Mouse (Mus musculus): ENCODE results near the gene Omp. TPM values are rescaled to one million over a fixed set of nuclear protein-coding genes. Genes with fewer than 3 reads are reported as not detected.
A peak's percentile ranks its signal among the peaks of the same experiment; 100 is the strongest.

The Omp gene
- polyA plus RNA-seq, 1 experiment from 2014 or later, result 0.25 TPM

DNA sequence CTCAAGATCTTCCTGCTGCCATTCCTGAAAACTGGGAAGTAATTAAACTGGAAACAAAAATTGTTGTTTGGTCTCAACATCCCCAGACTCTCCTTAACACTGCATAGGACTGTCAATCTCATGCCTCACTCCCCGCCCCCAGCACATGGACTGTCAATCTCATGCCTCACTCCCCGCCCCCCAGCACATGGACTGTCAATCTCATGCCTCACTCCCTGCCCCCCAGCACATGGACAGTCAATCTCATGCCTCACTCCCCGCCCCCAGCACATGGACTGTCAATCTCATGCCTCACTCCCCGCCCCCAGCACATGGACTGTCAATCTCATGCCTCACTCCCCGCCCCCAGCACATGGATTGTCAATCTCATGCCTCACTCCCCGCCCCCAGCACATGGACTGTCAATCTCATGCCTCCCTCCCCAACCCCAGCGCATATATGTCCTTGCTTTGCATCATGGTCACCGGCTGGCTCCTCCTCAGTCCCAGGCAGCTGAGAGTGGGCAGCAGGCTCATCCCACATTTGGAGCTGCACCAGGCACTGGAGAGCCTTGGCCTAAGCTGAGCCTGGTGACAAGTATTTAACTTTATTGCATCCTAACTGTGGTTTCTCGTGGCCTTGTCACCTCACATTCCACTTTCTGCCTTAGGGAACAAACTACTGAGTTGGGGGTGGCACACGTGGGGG, 3.6 kb upstream of the Omp start:
- no peak overlapping the region for H3K9ac ChIP-seq
- H3K27ac ChIP-seq, result no peak overlapping the region
- no peaks in the 10 kb centered on the region for H3K9me3 ChIP-seq
- ATAC-seq (ENCODE audit: low FRiP score, low read depth), result no peak
- H3K4me1 ChIP-seq, result peaks cover 25% of the 10 kb centered on the region
- H3K4me3 ChIP-seq, result no peak overlapping the region
- no peaks in the 10 kb centered on the region for H3K36me3 ChIP-seq
- no peak overlapping the region for H3K4me2 ChIP-seq (replicated peaks)
- no peaks in the 10 kb centered on the region for H3K27me3 ChIP-seq
- WGBS, result 65% methylated on average over 10 of the region's 10 CpGs

DNA sequence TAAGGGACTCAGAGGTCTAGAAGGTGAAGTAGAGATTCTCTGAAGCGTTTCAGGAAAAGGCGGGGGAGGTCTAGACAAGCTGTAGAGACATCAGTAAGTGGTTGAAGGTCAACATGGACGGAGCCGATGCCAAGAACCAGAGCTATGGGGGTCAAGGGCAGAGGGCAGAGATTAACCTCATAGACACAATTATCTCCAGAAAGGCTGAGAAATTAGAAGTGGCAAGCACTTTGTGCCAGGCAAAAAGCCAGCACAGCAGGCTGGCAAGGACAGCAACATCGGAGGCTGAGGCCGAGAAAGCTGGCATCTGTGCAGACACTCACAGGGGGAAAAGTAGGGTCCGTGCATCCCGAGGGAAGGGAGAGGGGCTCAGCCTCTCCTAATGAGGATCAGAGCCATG, 2.5 kb upstream of the Omp start:
- no peak overlapping the region for H3K27ac ChIP-seq

GRCm38 (mm10) chr7:98146447-98146845, 1.1 kb upstream of the Omp start:
- H3K4me3 ChIP-seq, result no peak overlapping the region
- H3K9me3 ChIP-seq, result no peaks in the 10 kb centered on the region
- no peak for ATAC-seq (ENCODE audit: low FRiP score, low read depth)
- H3K4me1 ChIP-seq, result peaks cover 14% of the 10 kb centered on the region
- 69% methylated on average over 8 of the region's 8 CpGs for WGBS
- no peaks in the 10 kb centered on the region for H3K27me3 ChIP-seq
- H3K27ac ChIP-seq, result no peak overlapping the region
- H3K9ac ChIP-seq, result no peak overlapping the region
- H3K36me3 ChIP-seq, result no peaks in the 10 kb centered on the region
- no peak overlapping the region for H3K4me2 ChIP-seq (replicated peaks)

More for the DNA sequence above, 2.5 kb upstream of the Omp start:
- no peaks in the 10 kb centered on the region for H3K27me3 ChIP-seq
- no peaks in the 10 kb centered on the region for H3K36me3 ChIP-seq
- H3K9ac ChIP-seq, result no peak overlapping the region
- WGBS, result 88% methylated on average over 8 of the region's 8 CpGs
- H3K9me3 ChIP-seq, result no peaks in the 10 kb centered on the region
- no peak overlapping the region for H3K4me2 ChIP-seq (replicated peaks)
- peaks cover 24% of the 10 kb centered on the region for H3K4me1 ChIP-seq
- no peak overlapping the region for H3K4me3 ChIP-seq
- no peak for ATAC-seq (ENCODE audit: low FRiP score, low read depth)

DNA sequence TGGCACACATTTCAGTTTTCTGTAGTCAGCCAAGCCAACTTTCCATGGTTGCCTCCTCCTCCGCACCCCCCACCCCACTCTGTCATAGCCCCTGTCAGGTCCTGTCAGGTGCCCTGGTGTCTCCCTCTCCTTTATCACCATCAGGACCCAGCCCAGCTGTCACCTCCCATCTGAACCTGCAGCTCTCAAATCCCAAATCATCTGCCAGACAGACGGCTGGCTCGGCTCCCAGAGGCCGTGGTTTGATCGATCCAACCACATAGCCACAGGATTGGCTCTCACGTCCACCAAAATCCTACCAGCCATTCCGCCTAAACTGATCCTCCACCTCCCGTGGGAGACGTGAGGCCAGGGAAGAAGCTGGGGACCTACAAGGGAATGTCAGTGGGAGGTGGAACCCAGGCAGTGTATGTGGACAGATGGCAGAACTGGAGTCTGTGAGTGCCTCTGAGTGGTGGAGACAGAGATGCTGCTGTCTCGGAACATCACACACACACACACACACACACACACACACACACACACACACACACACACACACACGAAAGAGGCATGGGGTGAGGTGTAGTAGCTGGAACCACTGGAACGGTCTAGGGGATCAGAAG, 642 bp upstream of the Omp start:
- H3K9me3 ChIP-seq, result no peaks in the 10 kb centered on the region
- no peak overlapping the region for H3K4me2 ChIP-seq (replicated peaks)
- H3K4me3 ChIP-seq, result no peak overlapping the region
- H3K4me1 ChIP-seq, result peaks cover 14% of the 10 kb centered on the region
- H3K36me3 ChIP-seq, result no peaks in the 10 kb centered on the region
- WGBS, result 79% methylated on average over 12 of the region's 12 CpGs
- no peak overlapping the region for H3K9ac ChIP-seq
- no peaks in the 10 kb centered on the region for H3K27me3 ChIP-seq
- no peak for ATAC-seq (ENCODE audit: low FRiP score, low read depth)
- no peak overlapping the region for H3K27ac ChIP-seq

GRCm38 (mm10) chr7:98142648-98143047, 2.7 kb downstream of the Omp start:
- Histone ChIP-seq H3K36me3 (no peaks in the 10 kb centered on the region), H3K9me3 (no peaks in the 10 kb centered on the region), H3K27me3 (no peaks in the 10 kb centered on the region), H3K4me2 (replicated peaks) (no peak overlapping the region), H3K27ac (no peak overlapping the region), H3K4me1 (peaks cover 12% of the 10 kb centered on the region), H3K4me3 (no peak overlapping the region), H3K9ac (no peak overlapping the region)
- WGBS, result 62% methylated on average over 3 of the region's 3 CpGs
- no peak for ATAC-seq (ENCODE audit: low FRiP score, low read depth)

- no peaks in the 10 kb centered on the region for H3K27me3 ChIP-seq
- no peak overlapping the region for H3K27ac ChIP-seq
- H3K4me3 ChIP-seq, result no peak overlapping the region
- H3K36me3 ChIP-seq, result no peaks in the 10 kb centered on the region
- no peak overlapping the region for H3K9ac ChIP-seq
- H3K9me3 ChIP-seq, result no peaks in the 10 kb centered on the region
- peaks cover 15% of the 10 kb centered on the region for H3K4me1 ChIP-seq
- ATAC-seq (ENCODE audit: low FRiP score, low read depth), result no peak
- WGBS, result 58% methylated on average over 8 of the region's 8 CpGs
- H3K4me2 ChIP-seq (replicated peaks), result no peak overlapping the region
Observed at GRCm38 (mm10) chr7:98142247-98142646, 3.1 kb downstream of the Omp start.

- Histone ChIP-seq H3K9me3 (no peaks in the 10 kb centered on the region), H3K27me3 (no peaks in the 10 kb centered on the region), H3K4me1 (peaks cover 15% of the 10 kb centered on the region), H3K36me3 (no peaks in the 10 kb centered on the region), H3K9ac (no peak overlapping the region), H3K4me3 (no peak overlapping the region), H3K27ac (no peak overlapping the region), H3K4me2 (replicated peaks) (no peak overlapping the region)
- ATAC-seq (ENCODE audit: low FRiP score, low read depth), result no peak
- WGBS, result 69% methylated on average over 3 of the region's 3 CpGs
Observed at GRCm38 (mm10) chr7:98141206-98141605, 4.1 kb downstream of the Omp start.

DNA sequence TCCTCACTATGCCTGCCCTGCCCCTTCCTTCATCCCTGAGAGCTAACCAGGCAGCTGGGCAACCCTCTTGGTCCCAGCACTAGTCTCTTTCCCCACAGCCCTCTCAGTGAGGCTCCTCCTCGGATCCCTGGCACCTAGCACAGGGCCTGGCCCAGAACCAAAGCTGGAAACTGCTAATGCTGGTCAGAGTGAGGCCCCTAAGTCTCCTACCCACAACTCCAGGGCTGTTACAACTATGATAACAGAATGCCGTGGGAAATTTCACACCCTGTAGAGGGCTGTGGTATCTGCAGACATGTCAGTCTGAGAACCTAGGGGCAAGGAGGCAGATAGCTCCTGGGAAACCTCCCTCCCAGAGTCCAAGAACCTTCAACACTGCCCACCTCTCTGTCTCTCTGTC, 4.7 kb downstream of the Omp start:
- H3K27ac ChIP-seq, result no peak overlapping the region
- no peak overlapping the region for H3K9ac ChIP-seq
- WGBS, result 16% methylated on average over 2 of the region's 2 CpGs
- H3K36me3 ChIP-seq, result no peaks in the 10 kb centered on the region
- peaks cover 15% of the 10 kb centered on the region for H3K4me1 ChIP-seq
- ATAC-seq (ENCODE audit: low FRiP score, low read depth), result no peak
- H3K4me3 ChIP-seq, result no peak overlapping the region
- no peaks in the 10 kb centered on the region for H3K27me3 ChIP-seq
- no peak overlapping the region for H3K4me2 ChIP-seq (replicated peaks)
- H3K9me3 ChIP-seq, result no peaks in the 10 kb centered on the region

- Histone ChIP-seq H3K9me3 (no peaks in the 10 kb centered on the region), H3K9ac (peak overlapping the region; percentile 45; the same call in 1 of the 2 replicates), H3K27me3 (no peaks in the 10 kb centered on the region), H3K4me1 (peaks cover 15% of the 10 kb centered on the region), H3K4me3 (no peak overlapping the region), H3K4me2 (replicated peaks) (peak overlapping the region; percentile 14; the same call in 1 of the 2 replicates), H3K36me3 (no peaks in the 10 kb centered on the region), H3K27ac (no peak overlapping the region)
- 17% methylated on average over 9 of the region's 9 CpGs for WGBS
- no peak for ATAC-seq (ENCODE audit: low FRiP score, low read depth)
Observed at GRCm38 (mm10) chr7:98139216-98139615, 6.1 kb downstream of the Omp start.

DNA sequence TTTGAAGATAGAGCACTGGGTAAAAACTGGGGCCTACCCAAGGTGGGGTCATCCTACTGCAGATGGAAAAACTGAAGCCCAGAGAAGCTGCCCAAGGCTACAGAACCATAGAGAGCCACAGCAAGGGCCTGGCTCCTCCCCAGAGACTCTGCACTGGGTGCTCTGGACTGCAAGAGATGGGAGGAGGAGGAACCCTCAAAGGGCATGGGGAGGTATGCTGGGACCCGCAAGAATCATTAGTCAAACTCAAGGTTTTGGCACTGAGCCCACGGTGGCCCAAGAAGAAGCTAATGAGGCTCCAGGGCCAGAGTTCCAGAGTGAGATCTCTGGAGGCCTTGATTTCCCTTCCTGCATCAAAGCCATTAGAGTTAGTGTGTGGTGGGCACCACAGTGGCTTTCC, 7.3 kb downstream of the Omp start:
- Histone ChIP-seq H3K9ac (no peak overlapping the region), H3K36me3 (no peaks in the 10 kb centered on the region), H3K4me1 (peaks cover 15% of the 10 kb centered on the region), H3K4me2 (replicated peaks) (no peak overlapping the region), H3K27ac (no peak overlapping the region), H3K27me3 (no peaks in the 10 kb centered on the region), H3K9me3 (no peaks in the 10 kb centered on the region), H3K4me3 (no peak overlapping the region)
- no peak for ATAC-seq (ENCODE audit: low FRiP score, low read depth)
- WGBS, result 80% methylated on average over 2 of the region's 2 CpGs

GRCm38 (mm10) chr7:98137583-98137982, 7.7 kb downstream of the Omp start:
- no peak overlapping the region for H3K4me2 ChIP-seq (replicated peaks)
- H3K4me3 ChIP-seq, result no peak overlapping the region
- no peaks in the 10 kb centered on the region for H3K9me3 ChIP-seq
- H3K27ac ChIP-seq, result no peak overlapping the region
- 58% methylated on average over 3 of the region's 3 CpGs for WGBS
- H3K27me3 ChIP-seq, result no peaks in the 10 kb centered on the region
- peaks cover 15% of the 10 kb centered on the region for H3K4me1 ChIP-seq
- no peaks in the 10 kb centered on the region for H3K36me3 ChIP-seq
- no peak overlapping the region for H3K9ac ChIP-seq
- no peak for ATAC-seq (ENCODE audit: low FRiP score, low read depth)

DNA sequence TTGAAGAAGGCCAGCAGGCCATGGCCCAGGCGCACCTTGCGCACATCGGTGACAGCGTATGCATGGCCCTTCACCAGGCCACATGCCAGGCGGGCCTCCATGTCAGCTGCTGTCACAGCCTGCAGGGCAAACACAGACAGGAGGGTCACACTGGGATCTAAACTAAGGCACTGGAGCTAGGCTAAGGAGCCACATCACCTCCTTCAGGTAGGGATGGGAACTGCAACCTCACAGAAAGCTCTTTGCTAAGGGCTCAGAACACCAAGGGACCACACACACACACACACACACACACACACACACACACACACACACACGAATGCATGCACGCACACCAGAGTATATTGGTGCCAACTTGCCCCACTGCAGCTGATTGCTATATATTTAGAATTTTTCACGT, 13.6 kb downstream of the Omp start:
- Histone ChIP-seq H3K4me1 (no peaks in the 10 kb centered on the region), H3K4me2 (replicated peaks) (no peak overlapping the region), H3K4me3 (no peak overlapping the region), H3K27ac (no peak overlapping the region), H3K9me3 (no peaks in the 10 kb centered on the region), H3K9ac (no peak overlapping the region), H3K36me3 (no peaks in the 10 kb centered on the region), H3K27me3 (no peaks in the 10 kb centered on the region)
- WGBS, result 89% methylated on average over 8 of the region's 8 CpGs
- no peak for ATAC-seq (ENCODE audit: low FRiP score, low read depth)

GRCm38 (mm10) chr7:98125473-98125872, 19.8 kb downstream of the Omp start:
- Histone ChIP-seq H3K4me3 (no peak overlapping the region), H3K9ac (no peak overlapping the region), H3K36me3 (no peaks in the 10 kb centered on the region), H3K9me3 (no peaks in the 10 kb centered on the region), H3K27ac (no peak overlapping the region), H3K4me1 (no peaks in the 10 kb centered on the region), H3K27me3 (peaks cover 5% of the 10 kb centered on the region), H3K4me2 (replicated peaks) (no peak overlapping the region)
- WGBS, result 35% methylated on average over 5 of the region's 5 CpGs
- no peak for ATAC-seq (ENCODE audit: low FRiP score, low read depth)
